Mouse (Mus musculus) lung, embryonic 16.5 days (tissue): ENCODE measurements around the gene Gm28778. TPM values are rescaled to one million over a fixed set of nuclear protein-coding genes. Genes with fewer than 3 reads are reported as not detected.
A peak's percentile ranks its signal among the peaks of the same experiment; 100 is the strongest.
"Not testable (repeated sequence)": the region's sequence is repeated elsewhere in the genome, so short reads cannot be mapped to it uniquely, and the experiment has no call there.

ENCODE experiments used
- ATAC-seq: fragments of 200-750 bp; cut with Nextera tagmentation; 2 replicates; pipeline ENCODE4 v1.8.0; 2017; ENCODE audit warnings: low read depth, mild to moderate bottlenecking, moderate library complexity
- H3K27ac ChIP-seq: fragments of 300-500 bp; sonication (generic); 2 replicates; pipeline ENCODE4 v1.5.1; 2014; ENCODE audit warnings: mild to moderate bottlenecking, control low read depth, low read length
- H3K27me3 ChIP-seq: fragments of 300-500 bp; sonication (generic); 2 replicates; pipeline ENCODE4 v1.6.1; 2014; ENCODE audit warnings: low read depth, low read length, mixed read lengths; ENCODE audit not compliant: control insufficient read depth, insufficient read depth
- H3K36me3 ChIP-seq: fragments of 300-500 bp; sonication (generic); 2 replicates; pipeline ENCODE4 v1.6.1; 2014; ENCODE audit warnings: low read length; ENCODE audit not compliant: control insufficient read depth, insufficient read depth
- H3K4me1 ChIP-seq: fragments of 300-500 bp; sonication (generic); replicated peaks from 2 replicates; pipeline ENCODE4 v1.6.1; 2014; ENCODE audit warnings: low read length, mixed read lengths; ENCODE audit not compliant: control insufficient read depth, insufficient read depth
- H3K4me2 ChIP-seq: fragments of 300-500 bp; sonication (generic); 2 replicates; pipeline ENCODE4 v1.6.1; 2014; ENCODE audit warnings: low read depth, low read length, control low read depth
- H3K4me3 ChIP-seq: fragments of 300-500 bp; sonication (generic); 2 replicates; pipeline ENCODE4 v1.5.1; 2014; ENCODE audit warnings: mild to moderate bottlenecking, low read length, control low read depth
- H3K9ac ChIP-seq: fragments of 300-500 bp; sonication (generic); 2 replicates; pipeline ENCODE4 v1.6.1; 2014; ENCODE audit warnings: low read length, control low read depth
- H3K9me3 ChIP-seq: fragments of 300-500 bp; sonication (generic); 2 replicates; pipeline ENCODE4 v1.6.1; 2016; ENCODE audit warnings: low read length; ENCODE audit not compliant: control insufficient read depth
- WGBS: fragments of 180-500 bp; shearing (Covaris S2); extraction: QIAGEN DNeasy Blood & Tissue Kit; methylation state at CpG from one replicate; pipeline ENCODE4 v1.1.7; 2014; 5-methylcytosine and 5-hydroxymethylcytosine counted together
- polyA plus RNA-seq: library from polyadenylated mRNA; unstranded; fragments of >200 nt; fragmentation: Nextera tagmentation; extraction: Ambion mirVana; gene quantifications from 2 replicates; pipeline ENCODE4 v1.2.1, GENCODE M21; 2015

Gene Gm28778
- polyA plus RNA-seq, 1 experiment from 2014 or later, result not detected

DNA sequence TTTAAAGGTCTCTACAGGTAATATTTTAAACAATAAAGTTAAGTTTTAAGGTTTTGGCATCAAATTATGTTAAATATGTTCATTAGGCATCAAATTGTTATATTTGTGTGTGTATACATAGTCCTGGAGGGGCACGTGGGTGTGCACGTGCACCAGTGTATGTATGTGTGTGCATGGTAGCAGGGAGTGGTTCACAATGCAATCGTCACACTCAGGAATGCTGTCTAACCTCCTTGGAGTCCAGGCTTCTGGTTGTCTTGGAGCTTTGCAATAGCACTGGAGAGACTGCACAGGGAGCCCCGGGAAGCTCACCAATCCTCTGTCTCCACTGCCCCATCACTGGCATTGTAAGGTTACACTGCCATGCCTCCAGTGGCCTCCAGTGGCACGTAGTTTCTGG, 26.3 kb downstream of the Gm28778 start:
- 84% methylated on average over 5 of the region's 5 CpGs for WGBS
- no peak for ATAC-seq

DNA sequence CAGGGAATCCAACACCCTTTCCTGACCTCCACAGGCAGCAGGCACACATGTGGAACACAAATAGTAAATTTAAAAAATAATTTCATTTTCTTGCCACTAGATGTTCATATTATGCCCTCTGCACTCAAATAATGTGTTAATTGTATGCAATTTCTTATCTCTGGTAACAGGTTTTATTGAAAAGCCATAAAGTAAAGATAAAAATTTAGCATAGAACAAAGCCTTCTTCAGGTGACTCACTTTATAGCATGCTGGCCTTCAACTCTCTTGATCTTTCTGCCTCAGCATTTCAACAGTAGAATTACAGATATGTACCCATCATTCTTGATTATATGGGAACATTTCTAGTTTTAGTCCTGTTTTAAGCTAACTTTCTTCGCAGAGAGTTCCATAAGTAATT, 27.4 kb downstream of the Gm28778 start:
- WGBS, result 98% methylated on average over 1 of the region's 1 CpGs
- no peak overlapping the region for H3K4me2 ChIP-seq
- H3K36me3 ChIP-seq, result peaks cover 11% of the 10 kb centered on the region
- H3K9me3 ChIP-seq, result no peaks in the 10 kb centered on the region
- H3K9ac ChIP-seq, result no peak overlapping the region
- no peak overlapping the region for H3K27ac ChIP-seq
- no peak for ATAC-seq
- H3K27me3 ChIP-seq, result no peaks in the 10 kb centered on the region
- no peaks in the 10 kb centered on the region for H3K4me1 ChIP-seq
- no peak overlapping the region for H3K4me3 ChIP-seq

More for the DNA sequence above, 26.3 kb downstream of the Gm28778 start:
- Histone ChIP-seq H3K36me3 (peaks cover 15% of the 10 kb centered on the region), H3K4me3 (no peak overlapping the region), H3K9me3 (no peaks in the 10 kb centered on the region), H3K27me3 (no peaks in the 10 kb centered on the region), H3K4me2 (no peak overlapping the region), H3K4me1 (no peaks in the 10 kb centered on the region), H3K9ac (no peak overlapping the region), H3K27ac (no peak overlapping the region)

DNA sequence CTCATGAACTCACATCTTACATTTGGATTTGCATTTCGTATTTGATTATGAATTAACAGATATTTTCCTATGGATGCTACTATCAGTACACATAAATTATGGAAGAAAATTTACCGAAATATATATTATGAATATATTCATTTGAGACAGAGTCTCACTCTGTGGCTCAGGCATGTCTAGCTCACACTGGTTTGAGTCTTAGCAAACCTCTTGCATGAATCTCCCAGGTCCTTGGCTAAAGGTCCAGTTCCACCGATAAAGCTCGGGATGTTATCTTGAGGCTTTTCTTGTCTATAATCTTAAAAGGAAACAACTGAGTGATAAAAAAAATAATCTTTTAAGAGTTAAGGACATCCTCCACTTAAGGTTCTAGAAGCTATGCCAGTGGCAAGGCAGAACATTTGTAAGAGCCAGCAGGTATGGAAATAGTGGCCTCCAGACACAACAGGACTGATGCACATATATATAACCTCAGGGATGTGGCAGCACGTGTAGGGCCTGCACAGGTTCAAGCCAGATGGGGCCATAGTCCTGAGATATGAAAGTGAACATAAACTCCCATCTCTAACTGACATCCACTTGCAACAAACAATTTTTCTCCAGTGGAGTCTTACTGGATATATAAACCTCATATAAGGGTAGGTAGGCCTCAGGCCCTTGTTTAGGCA, 28.1 kb downstream of the Gm28778 start:
- Histone ChIP-seq H3K27me3 (no peaks in the 10 kb centered on the region), H3K4me1 (no peaks in the 10 kb centered on the region), H3K27ac (no peak overlapping the region), H3K9ac (no peak overlapping the region), H3K4me3 (no peak overlapping the region), H3K4me2 (no peak overlapping the region), H3K36me3 (peaks cover 10% of the 10 kb centered on the region), H3K9me3 (no peaks in the 10 kb centered on the region)
- ATAC-seq, result no peak
- WGBS, result 87% methylated on average over 5 of the region's 5 CpGs

DNA sequence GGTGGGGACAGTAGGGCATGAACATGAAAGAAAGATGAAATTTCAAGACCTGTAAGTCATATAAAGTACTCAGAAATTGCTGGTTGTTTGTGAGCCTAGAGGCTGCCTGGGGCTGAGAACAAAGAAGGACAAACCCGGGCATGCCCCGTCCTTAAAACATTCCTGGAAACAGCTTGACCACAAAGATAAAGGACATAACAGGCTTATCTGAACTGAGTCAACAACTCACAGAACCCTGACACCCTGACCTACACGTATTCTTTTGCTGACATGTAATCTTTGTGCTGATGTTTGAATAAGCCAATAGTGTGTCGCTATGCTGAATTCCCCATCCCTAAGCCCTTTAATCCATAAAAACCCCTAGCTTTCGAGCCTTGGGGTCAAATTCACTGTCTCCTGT, 36.6 kb downstream of the Gm28778 start:
- 58% methylated on average over 5 of the region's 5 CpGs for WGBS
- not testable (repeated sequence) for H3K27me3 ChIP-seq, H3K36me3 ChIP-seq, H3K27ac ChIP-seq, H3K4me1 ChIP-seq, H3K4me3 ChIP-seq, H3K9me3 ChIP-seq, H3K4me2 ChIP-seq, H3K9ac ChIP-seq, ATAC-seq

DNA sequence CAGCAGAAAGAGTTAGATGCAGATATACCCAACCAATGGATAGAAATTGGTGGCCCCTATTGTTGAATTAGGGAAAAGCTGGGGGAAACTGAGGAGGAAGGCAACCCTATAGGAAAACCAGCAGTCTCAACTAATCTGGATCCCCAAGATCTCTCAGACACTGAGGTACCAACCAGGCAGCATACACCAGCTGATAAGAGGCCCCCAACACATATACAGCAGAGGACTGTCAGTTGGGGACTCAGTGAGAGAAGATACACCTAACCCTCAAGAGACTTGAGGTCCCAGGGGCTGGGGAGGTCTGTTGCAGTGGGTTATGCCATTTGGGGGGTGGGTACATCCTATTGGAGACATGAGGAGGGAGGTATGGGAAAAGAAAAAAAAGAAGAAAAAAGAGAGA, 38.6 kb downstream of the Gm28778 start:
- Histone ChIP-seq H3K4me1 (no peaks in the 10 kb centered on the region), H3K27ac (no peak overlapping the region), H3K9ac (no peak overlapping the region), H3K27me3 (no peaks in the 10 kb centered on the region), H3K4me3 (no peak overlapping the region), H3K36me3 (no peaks in the 10 kb centered on the region; the same call in 1 of the 2 replicates), H3K4me2 (no peak overlapping the region), H3K9me3 (no peaks in the 10 kb centered on the region)
- ATAC-seq, result no peak

DNA sequence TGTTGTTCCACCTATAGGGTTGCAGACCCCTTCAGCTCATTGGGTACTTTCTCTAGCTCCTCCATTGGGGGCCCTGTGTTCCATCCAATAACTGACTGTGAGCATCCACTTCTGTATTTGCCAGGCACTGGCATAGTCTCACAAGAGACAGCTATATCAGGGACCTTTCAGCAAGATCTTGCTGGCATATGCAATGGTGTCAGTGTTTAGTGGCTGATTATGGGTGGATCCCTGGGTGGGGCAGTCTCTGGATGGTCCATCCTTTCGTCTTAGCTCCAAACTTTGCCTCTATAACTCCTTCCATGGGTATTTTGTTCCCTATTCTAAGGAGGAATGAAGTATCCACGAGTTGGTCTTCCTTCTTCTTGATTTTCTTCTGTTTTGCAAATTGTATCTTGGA, 40.5 kb downstream of the Gm28778 start:
- whole genome bisulfite sequencing, result 58% methylated on average over 2 of the region's 2 CpGs
- H3K9me3 ChIP-seq, H3K4me1 ChIP-seq, H3K9ac ChIP-seq, H3K27me3 ChIP-seq, H3K27ac ChIP-seq, H3K4me2 ChIP-seq, H3K4me3 ChIP-seq, H3K36me3 ChIP-seq, ATAC-seq: not testable (repeated sequence)

DNA sequence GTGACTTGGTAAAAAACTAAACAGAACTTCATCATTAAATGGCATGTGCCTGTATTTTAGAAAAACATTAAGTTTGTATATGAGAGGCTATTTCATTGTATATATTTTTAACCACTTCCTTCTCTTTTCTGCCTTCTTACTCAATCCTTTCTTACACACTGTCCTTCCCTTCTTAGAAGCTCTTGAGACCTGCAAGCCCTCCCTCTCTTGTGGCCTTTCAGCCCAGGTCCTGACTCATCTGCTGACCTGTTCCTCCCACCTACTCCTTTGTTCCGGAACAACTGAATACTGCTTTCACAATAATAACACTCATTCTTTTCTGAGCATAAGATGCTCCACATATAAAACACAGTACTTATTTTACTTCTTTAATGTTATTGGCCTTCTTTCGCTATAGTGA, 44.2 kb downstream of the Gm28778 start:
- Histone ChIP-seq H3K4me3 (no peak overlapping the region), H3K9ac (no peak overlapping the region), H3K4me1 (no peaks in the 10 kb centered on the region), H3K36me3 (peaks cover 33% of the 10 kb centered on the region), H3K9me3 (no peaks in the 10 kb centered on the region), H3K27ac (no peak overlapping the region), H3K27me3 (no peaks in the 10 kb centered on the region), H3K4me2 (no peak overlapping the region)
- WGBS, result 91% methylated on average over 2 of the region's 2 CpGs
- ATAC-seq, result no peak

DNA sequence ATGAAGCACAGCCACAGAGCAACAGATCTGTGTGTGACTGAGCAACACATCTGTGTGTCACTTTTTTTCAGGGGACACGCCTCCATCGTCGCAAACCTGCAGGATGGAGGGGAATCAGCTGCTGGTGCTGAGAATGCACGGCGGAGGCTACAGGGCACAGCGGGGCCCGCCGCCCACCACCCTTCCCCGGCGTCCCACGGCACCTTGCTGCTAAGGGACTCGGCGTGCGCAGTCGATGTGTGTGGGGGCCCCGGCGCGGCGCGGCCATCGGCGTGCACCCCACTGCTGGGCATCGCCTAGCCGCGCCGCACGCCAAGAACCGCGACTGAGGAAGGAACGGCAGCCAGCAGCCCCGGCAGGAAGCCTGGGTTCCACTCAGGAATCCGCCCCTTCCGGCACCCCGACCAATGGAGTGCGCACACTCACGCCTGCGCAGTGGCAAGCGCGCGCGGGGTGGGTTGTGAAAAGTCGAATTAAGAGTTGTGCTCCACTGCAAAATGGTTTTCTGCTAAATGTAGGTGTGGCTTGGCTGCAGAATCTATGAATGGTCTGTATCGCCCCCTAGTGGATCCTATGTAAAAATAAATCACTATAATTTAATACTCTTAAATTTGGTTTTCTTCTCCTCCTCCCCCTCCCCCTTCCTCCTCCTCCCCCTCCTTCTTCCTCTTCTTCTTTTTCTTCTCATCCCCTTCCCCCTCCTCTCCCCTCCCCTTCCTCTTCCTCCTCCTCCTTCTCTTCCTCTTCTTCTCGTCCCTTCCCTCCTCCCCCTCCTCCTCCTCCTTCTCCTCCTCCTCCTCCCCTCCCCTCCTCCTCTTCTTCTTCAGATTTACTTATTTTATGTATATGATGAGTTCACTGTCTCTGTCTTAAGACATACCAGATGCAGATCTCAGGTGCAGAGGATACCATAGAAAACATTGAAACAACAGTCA, 55.7 kb downstream of the Gm28778 start, which contains the start of the genes Asdurf, Gm28551 and Asnsd1:
Gene Asdurf (minus strand): TSS at position 293 of the 935 bp plus-strand sequence.
Gene Gm28551 (minus strand): TSS at position 341 of the 935 bp plus-strand sequence.
Gene Asnsd1 (minus strand): TSS at position 426 of the 935 bp plus-strand sequence.
- peak; percentile 100 for ATAC-seq
- Histone ChIP-seq H3K27me3 (no peaks in the 10 kb centered on the region), H3K4me2 (peak within 1 kb of the TSS; percentile 60), H3K27ac (peak within 1 kb of the TSS; percentile 83), H3K4me3 (peak within 1 kb of the TSS; percentile 92), H3K4me1 (peaks cover 6% of the 10 kb centered on the region), H3K9ac (peak within 1 kb of the TSS; percentile 97), H3K36me3 (peaks cover 10% of the 10 kb centered on the region), H3K9me3 (no peaks in the 10 kb centered on the region)
- under 1% methylated on average over 43 of the region's 44 CpGs for WGBS

DNA sequence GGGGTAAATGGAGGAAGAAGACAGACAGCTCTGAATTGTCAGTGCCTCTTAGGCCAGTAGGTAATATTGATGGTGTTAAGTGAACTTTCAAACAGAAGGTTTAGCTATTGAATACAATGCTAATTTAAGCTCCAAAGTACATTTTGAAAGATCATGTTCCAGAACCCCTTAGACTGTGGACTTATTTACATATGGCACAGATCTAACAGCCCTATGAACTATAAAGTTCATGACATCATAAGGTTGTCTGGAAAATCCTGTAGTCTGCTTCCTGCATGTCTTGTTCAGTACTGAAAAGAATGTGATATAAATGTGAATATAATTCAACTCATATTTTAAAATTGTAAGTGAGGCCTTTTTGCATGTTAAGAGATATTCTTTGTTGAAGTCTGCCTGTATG, 62.1 kb downstream of the Gm28778 start:
- ATAC-seq, result no peak
- Histone ChIP-seq H3K27me3 (no peaks in the 10 kb centered on the region), H3K4me3 (no peak overlapping the region), H3K4me1 (no peaks in the 10 kb centered on the region), H3K4me2 (no peak overlapping the region), H3K9me3 (no peaks in the 10 kb centered on the region), H3K36me3 (no peaks in the 10 kb centered on the region), H3K9ac (no peak overlapping the region), H3K27ac (no peak overlapping the region)
